Mouse (Mus musculus): ENCODE measurements around the gene Pappa2. TPM values are rescaled to one million over a fixed set of nuclear protein-coding genes. Genes with fewer than 3 reads are reported as not detected.
A peak's percentile ranks its signal among the peaks of the same experiment; 100 is the strongest.

The Pappa2 gene
- polyA plus RNA-seq, 1 experiment from 2014 or later = 0.05 TPM

- ATAC-seq (no peak), DNase-seq (ENCODE audit: low read depth, low spot score) (no peak)
- no peaks in the 10 kb centered on the region for H3K27me3 ChIP-seq
- POLR2A ChIA-PET = interaction anchor here (0.6 to 0.7 kb wide), 2 partner anchors 8 to 51 kb away, joined by 3 to 7 read pairs; no protein-coding TSS in a partner anchor
- no peak for TF ChIP-seq CTCF (IDR thresholded peaks at IDR 0.05)
- in situ Hi-C loops (cut with MboI; ENCODE audit: low pct_unique_long_range_greater_than_20kb) = no loop called here
- CTCF ChIA-PET = interaction anchor here (1.0 kb wide), 1 partner anchor 14 kb away, joined by 5 read pairs; no protein-coding TSS in a partner anchor
These were observed 129.8 kb downstream of the Pappa2 start for GRCm38 (mm10) chr1:158850459-158850858.

- peak; percentile 56 for TF ChIP-seq CTCF (IDR thresholded peaks at IDR 0.05)
- no peak for DNase-seq (ENCODE audit: low read depth, low spot score)
These were observed 135.7 kb downstream of the Pappa2 start for GRCm38 (mm10) chr1:158844604-158845003.

GRCm38 (mm10) chr1:158837151-158837550 lies 143.1 kb downstream of the Pappa2 start:
- ChIA-PET CTCF (interaction anchor here (1.2 kb wide), 2 partner anchors 21 to 298 kb away, joined by 3 to 4 read pairs; no protein-coding TSS in a partner anchor), POLR2A (no interaction called here)
- H3K27me3 ChIP-seq = no peaks in the 10 kb centered on the region
- no peak for ATAC-seq
- in situ Hi-C loops (cut with MboI; ENCODE audit: low pct_unique_long_range_greater_than_20kb) = no loop called here
- DNase-seq (ENCODE audit: low read depth, low spot score) = no peak
- no peak for TF ChIP-seq CTCF (IDR thresholded peaks at IDR 0.05)

More at GRCm38 (mm10) chr1:158844604-158845003, 135.7 kb downstream of the Pappa2 start:
- H3K27me3 ChIP-seq = no peaks in the 10 kb centered on the region
- ChIA-PET POLR2A (no interaction called here), CTCF (interaction anchor here (1.4 to 1.9 kb wide), 2 partner anchors 56 to 109 kb away, joined by 3 to 8 read pairs; no protein-coding TSS in a partner anchor)
- in situ Hi-C loops (cut with MboI; ENCODE audit: low pct_unique_long_range_greater_than_20kb) = loop anchor here (5.0 kb wide), 2 partner anchors 108 to 288 kb away; no protein-coding TSS in a partner anchor
- ATAC-seq = no peak

- ChIA-PET CTCF (no interaction called here), POLR2A (no interaction called here)
- no peak for TF ChIP-seq CTCF (IDR thresholded peaks at IDR 0.05)
- no peaks in the 10 kb centered on the region for H3K27me3 ChIP-seq
- DNase-seq (ENCODE audit: low read depth, low spot score) = no peak
- no peak for ATAC-seq
- in situ Hi-C loops (cut with MboI; ENCODE audit: low pct_unique_long_range_greater_than_20kb) = no loop called here
These were observed 150.1 kb downstream of the Pappa2 start for GRCm38 (mm10) chr1:158830152-158830551.

- ATAC-seq = no peak
- TF ChIP-seq CTCF (IDR thresholded peaks at IDR 0.05) = no peak
- POLR2A ChIA-PET = no interaction called here
- in situ Hi-C loops (cut with MboI; ENCODE audit: low pct_unique_long_range_greater_than_20kb) = no loop called here
- CTCF ChIA-PET = interaction anchor here (0.9 to 1.2 kb wide), 2 partner anchors 9 to 126 kb away, joined by 4 read pairs; no protein-coding TSS in a partner anchor
- DNase-seq (ENCODE audit: low read depth, low spot score) = no peak
- no peaks in the 10 kb centered on the region for H3K27me3 ChIP-seq
These were observed 152.4 kb downstream of the Pappa2 start for GRCm38 (mm10) chr1:158827931-158828330.

GRCm38 (mm10) chr1:158819676-158820075 lies 160.6 kb downstream of the Pappa2 start:
- in situ Hi-C loops (cut with MboI; ENCODE audit: low pct_unique_long_range_greater_than_20kb) = no loop called here
- ATAC-seq (no peak), DNase-seq (ENCODE audit: low read depth, low spot score) (no peak)
- POLR2A ChIA-PET = no interaction called here
- CTCF ChIA-PET = interaction anchor here (1.9 kb wide), 1 partner anchor 8 kb away, joined by 4 read pairs; no protein-coding TSS in a partner anchor
- H3K27me3 ChIP-seq = no peaks in the 10 kb centered on the region
- no peak for TF ChIP-seq CTCF (IDR thresholded peaks at IDR 0.05)

GRCm38 (mm10) chr1:158816479-158816878 lies 163.8 kb downstream of the Pappa2 start:
- DNase-seq (ENCODE audit: low read depth, low spot score) (no peak), ATAC-seq (no peak)
- ChIA-PET POLR2A (interaction anchor here (0.8 kb wide), 1 partner anchor 271 kb away, joined by 4 read pairs; no protein-coding TSS in a partner anchor), CTCF (interaction anchor here (0.9 kb wide), 1 partner anchor 40 kb away, joined by 3 read pairs; no protein-coding TSS in a partner anchor)
- no peak for TF ChIP-seq CTCF (IDR thresholded peaks at IDR 0.05)
- H3K27me3 ChIP-seq = no peaks in the 10 kb centered on the region
- in situ Hi-C loops (cut with MboI; ENCODE audit: low pct_unique_long_range_greater_than_20kb) = no loop called here

GRCm38 (mm10) chr1:158811887-158812286 lies 168.4 kb downstream of the Pappa2 start:
- ChIA-PET POLR2A (no interaction called here), CTCF (interaction anchor here (1.5 kb wide), 1 partner anchor 11 kb away, joined by 3 read pairs; no protein-coding TSS in a partner anchor)
- ATAC-seq (no peak), DNase-seq (ENCODE audit: low read depth, low spot score) (no peak)
- in situ Hi-C loops (cut with MboI; ENCODE audit: low pct_unique_long_range_greater_than_20kb) = no loop called here
- H3K27me3 ChIP-seq = no peaks in the 10 kb centered on the region
- TF ChIP-seq CTCF (IDR thresholded peaks at IDR 0.05) = no peak

GRCm38 (mm10) chr1:158775486-158775885 lies 204.8 kb downstream of the Pappa2 start:
- DNase-seq (ENCODE audit: low read depth, low spot score) (no peak), ATAC-seq (no peak)
- no peak for TF ChIP-seq CTCF (IDR thresholded peaks at IDR 0.05)
- POLR2A ChIA-PET = no interaction called here
- no peaks in the 10 kb centered on the region for H3K27me3 ChIP-seq
- CTCF ChIA-PET = no interaction called here
- in situ Hi-C loops (cut with MboI; ENCODE audit: low pct_unique_long_range_greater_than_20kb) = no loop called here

- ChIA-PET POLR2A (no interaction called here), CTCF (no interaction called here)
- H3K27me3 ChIP-seq = no peaks in the 10 kb centered on the region
- TF ChIP-seq CTCF (IDR thresholded peaks at IDR 0.05) = no peak
- in situ Hi-C loops (cut with MboI; ENCODE audit: low pct_unique_long_range_greater_than_20kb) = no loop called here
- ATAC-seq (no peak), DNase-seq (ENCODE audit: low read depth, low spot score) (no peak)
These were observed 207.2 kb downstream of the Pappa2 start for GRCm38 (mm10) chr1:158773102-158773501.

- TF ChIP-seq CTCF (IDR thresholded peaks at IDR 0.05) = no peak
- in situ Hi-C loops (cut with MboI; ENCODE audit: low pct_unique_long_range_greater_than_20kb) = no loop called here
- POLR2A ChIA-PET = no interaction called here
- CTCF ChIA-PET = no interaction called here
- no peak for DNase-seq (ENCODE audit: low read depth, low spot score)
- H3K27me3 ChIP-seq = no peaks in the 10 kb centered on the region
- no peak for ATAC-seq
These were observed 209.5 kb downstream of the Pappa2 start for GRCm38 (mm10) chr1:158770756-158771155.

Data from Patski (cell line).